Mouse (Mus musculus): ENCODE measurements around the gene Cym. TPM values are rescaled to one million over a fixed set of nuclear protein-coding genes. Genes with fewer than 3 reads are reported as not detected.

Gene Cym
- total and polyA plus RNA-seq, 2 experiments from 2014 or later: 0.22 to 0.53 TPM

- 68% methylated on average over 1 of the region's 1 CpGs for WGBS
- H3K27me3 ChIP-seq (ENCODE audit: control insufficient read depth, insufficient read depth, low read length): no peaks in the 10 kb centered on the region
- H3K4me1 ChIP-seq (ENCODE audit: control insufficient read depth, insufficient read depth): no peaks in the 10 kb centered on the region
- no peak within 1 kb of the TSS for H3K4me3 ChIP-seq (ENCODE audit: low read depth, low read length)
- TF ChIP-seq EP300 (IDR thresholded peaks at IDR 0.05; ENCODE audit: low read depth) (no peak), CTCF (IDR thresholded peaks at IDR 0.05; ENCODE audit: low read depth) (no peak)
- no peaks in the 10 kb centered on the region for H3K9me3 ChIP-seq (replicated peaks; ENCODE audit: control insufficient read depth, low read length)
- ATAC-seq (ENCODE audit: insufficient read depth, low read depth): no peak
- no peak within 1 kb of the TSS for H3K9ac ChIP-seq (replicated peaks; ENCODE audit: low read depth, low read length)
- no peak for DNase-seq (ENCODE audit: low spot score)
- no peaks in the 10 kb centered on the region for H3K36me3 ChIP-seq (replicated peaks; ENCODE audit: control insufficient read depth, insufficient read depth, low read length)
- H3K27ac ChIP-seq (ENCODE audit: low read depth): no peak within 1 kb of the TSS
- H3K4me2 ChIP-seq (ENCODE audit: low read depth, low read length): no peak within 1 kb of the TSS
Measured at GRCm38 (mm10) chr3:107182756-107183155, 38.8 kb downstream of the Cym start, which contains the start of gene Kcna10. Kcna10 (plus strand) TSS chr3:107183056.

GRCm38 (mm10) chr3:107180860-107181259 lies 40.7 kb downstream of the Cym start:
- Histone ChIP-seq H3K9me3 (replicated peaks; ENCODE audit: control insufficient read depth, low read length) (no peaks in the 10 kb centered on the region), H3K4me1 (ENCODE audit: control insufficient read depth, insufficient read depth) (no peaks in the 10 kb centered on the region), H3K4me3 (ENCODE audit: low read depth, low read length) (no peak overlapping the region), H3K27me3 (ENCODE audit: control insufficient read depth, insufficient read depth, low read length) (no peaks in the 10 kb centered on the region), H3K36me3 (replicated peaks; ENCODE audit: control insufficient read depth, insufficient read depth, low read length) (no peaks in the 10 kb centered on the region), H3K9ac (replicated peaks; ENCODE audit: low read depth, low read length) (no peak overlapping the region), H3K27ac (ENCODE audit: low read depth) (no peak overlapping the region), H3K4me2 (ENCODE audit: low read depth, low read length) (no peak overlapping the region)
- WGBS: 62% methylated on average over 2 of the region's 2 CpGs
- TF ChIP-seq CTCF (IDR thresholded peaks at IDR 0.05; ENCODE audit: low read depth) (no peak), EP300 (IDR thresholded peaks at IDR 0.05; ENCODE audit: low read depth) (no peak)
- DNase-seq (ENCODE audit: low spot score) (no peak), ATAC-seq (ENCODE audit: insufficient read depth, low read depth) (no peak)

- no peaks in the 10 kb centered on the region for H3K9me3 ChIP-seq (replicated peaks; ENCODE audit: control insufficient read depth, low read length)
- H3K4me2 ChIP-seq (ENCODE audit: low read depth, low read length): no peak overlapping the region
- no peak overlapping the region for H3K4me3 ChIP-seq (ENCODE audit: low read depth, low read length)
- WGBS: 72% methylated on average over 9 of the region's 9 CpGs
- H3K9ac ChIP-seq (replicated peaks; ENCODE audit: low read depth, low read length): no peak overlapping the region
- DNase-seq (ENCODE audit: low spot score) (no peak), ATAC-seq (ENCODE audit: insufficient read depth, low read depth) (no peak)
- H3K27ac ChIP-seq (ENCODE audit: low read depth): no peak overlapping the region
- H3K4me1 ChIP-seq (ENCODE audit: control insufficient read depth, insufficient read depth): no peaks in the 10 kb centered on the region
- H3K27me3 ChIP-seq (ENCODE audit: control insufficient read depth, insufficient read depth, low read length): no peaks in the 10 kb centered on the region
- TF ChIP-seq CTCF (IDR thresholded peaks at IDR 0.05; ENCODE audit: low read depth): no peak
- TF ChIP-seq EP300 (IDR thresholded peaks at IDR 0.05; ENCODE audit: low read depth): no peak
- H3K36me3 ChIP-seq (replicated peaks; ENCODE audit: control insufficient read depth, insufficient read depth, low read length): no peaks in the 10 kb centered on the region
Measured at GRCm38 (mm10) chr3:107176501-107176900, 45.0 kb downstream of the Cym start.

GRCm38 (mm10) chr3:107175486-107175885 lies 46.0 kb downstream of the Cym start:
- no peaks in the 10 kb centered on the region for H3K27me3 ChIP-seq (ENCODE audit: control insufficient read depth, insufficient read depth, low read length)
- DNase-seq (ENCODE audit: low spot score): peak; percentile 10
- H3K4me3 ChIP-seq (ENCODE audit: low read depth, low read length): no peak overlapping the region
- no peaks in the 10 kb centered on the region for H3K9me3 ChIP-seq (replicated peaks; ENCODE audit: control insufficient read depth, low read length)
- no peak; the same call in 1 of the 2 replicates for ATAC-seq (ENCODE audit: insufficient read depth, low read depth)
- H3K4me1 ChIP-seq (ENCODE audit: control insufficient read depth, insufficient read depth): no peaks in the 10 kb centered on the region
- 47% methylated on average over 4 of the region's 4 CpGs for WGBS
- no peak overlapping the region for H3K9ac ChIP-seq (replicated peaks; ENCODE audit: low read depth, low read length)
- H3K4me2 ChIP-seq (ENCODE audit: low read depth, low read length): no peak overlapping the region
- no peak overlapping the region for H3K27ac ChIP-seq (ENCODE audit: low read depth)
- H3K36me3 ChIP-seq (replicated peaks; ENCODE audit: control insufficient read depth, insufficient read depth, low read length): no peaks in the 10 kb centered on the region
- no peak for TF ChIP-seq CTCF (IDR thresholded peaks at IDR 0.05; ENCODE audit: low read depth)
- no peak for TF ChIP-seq EP300 (IDR thresholded peaks at IDR 0.05; ENCODE audit: low read depth)

- Histone ChIP-seq H3K27me3 (ENCODE audit: control insufficient read depth, insufficient read depth, low read length) (no peaks in the 10 kb centered on the region), H3K36me3 (replicated peaks; ENCODE audit: control insufficient read depth, insufficient read depth, low read length) (no peaks in the 10 kb centered on the region), H3K4me3 (ENCODE audit: low read depth, low read length) (no peak overlapping the region), H3K9me3 (replicated peaks; ENCODE audit: control insufficient read depth, low read length) (no peaks in the 10 kb centered on the region), H3K4me2 (ENCODE audit: low read depth, low read length) (no peak overlapping the region), H3K27ac (ENCODE audit: low read depth) (no peak overlapping the region), H3K4me1 (ENCODE audit: control insufficient read depth, insufficient read depth) (no peaks in the 10 kb centered on the region), H3K9ac (replicated peaks; ENCODE audit: low read depth, low read length) (no peak overlapping the region)
- ATAC-seq (ENCODE audit: insufficient read depth, low read depth) (no peak), DNase-seq (ENCODE audit: low spot score) (no peak)
- TF ChIP-seq CTCF (IDR thresholded peaks at IDR 0.05; ENCODE audit: low read depth) (no peak), EP300 (IDR thresholded peaks at IDR 0.05; ENCODE audit: low read depth) (no peak)
- WGBS: 64% methylated on average over 1 of the region's 1 CpGs
Measured at GRCm38 (mm10) chr3:107172556-107172955, 49.0 kb downstream of the Cym start.

- Histone ChIP-seq H3K9ac (replicated peaks; ENCODE audit: low read depth, low read length) (no peak overlapping the region), H3K27ac (ENCODE audit: low read depth) (no peak overlapping the region), H3K27me3 (ENCODE audit: control insufficient read depth, insufficient read depth, low read length) (no peaks in the 10 kb centered on the region), H3K4me1 (ENCODE audit: control insufficient read depth, insufficient read depth) (no peaks in the 10 kb centered on the region), H3K36me3 (replicated peaks; ENCODE audit: control insufficient read depth, insufficient read depth, low read length) (no peaks in the 10 kb centered on the region), H3K9me3 (replicated peaks; ENCODE audit: control insufficient read depth, low read length) (no peaks in the 10 kb centered on the region), H3K4me2 (ENCODE audit: low read depth, low read length) (no peak overlapping the region), H3K4me3 (ENCODE audit: low read depth, low read length) (no peak overlapping the region)
- TF ChIP-seq EP300 (IDR thresholded peaks at IDR 0.05; ENCODE audit: low read depth): no peak
- TF ChIP-seq CTCF (IDR thresholded peaks at IDR 0.05; ENCODE audit: low read depth): no peak
- DNase-seq (ENCODE audit: low spot score) (no peak), ATAC-seq (ENCODE audit: insufficient read depth, low read depth) (no peak)
- 62% methylated on average over 3 of the region's 3 CpGs for WGBS
Measured at GRCm38 (mm10) chr3:107171964-107172363, 49.6 kb downstream of the Cym start.

Data from heart, postnatal 0 days (tissue).